18 mouse cellular contexts compared by ENCODE assay signal in the genomic region with DNA sequence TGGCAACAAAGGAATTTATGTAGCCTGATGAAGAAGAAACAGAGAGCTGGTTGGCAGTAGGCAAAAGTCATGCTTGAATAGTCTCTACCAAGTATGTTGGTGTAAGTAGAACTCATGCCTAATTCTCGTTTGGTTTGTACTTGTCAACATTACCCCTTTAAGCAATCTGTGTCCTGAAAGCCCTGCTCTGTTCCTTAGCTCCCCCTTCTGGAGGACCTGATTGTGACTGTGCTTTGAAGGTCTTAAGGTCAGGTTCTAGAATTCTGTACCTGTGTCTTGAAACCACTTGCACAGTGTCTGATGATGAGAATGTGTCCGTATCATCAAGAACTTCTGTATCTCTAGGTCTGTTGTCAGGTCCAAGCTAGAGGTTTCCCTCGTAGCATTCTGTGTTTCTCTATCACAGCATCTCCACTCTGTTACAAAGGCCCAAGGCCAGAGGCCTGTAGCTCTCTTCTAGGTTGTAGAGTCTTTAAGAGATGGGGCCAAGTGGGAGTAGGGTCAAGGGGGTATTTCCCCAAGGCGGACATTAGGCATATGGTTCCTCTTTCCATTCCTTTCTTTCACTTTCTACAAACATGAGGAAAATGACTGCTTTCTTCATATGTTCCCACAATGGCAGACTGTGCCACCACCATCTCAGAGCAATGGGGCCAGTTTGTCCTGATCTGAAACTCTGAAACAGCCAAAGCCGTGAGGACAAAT.
DNase-seq lines count a peak whose midpoint lies in the region; ATAC-seq and TF ChIP-seq lines count a peak whose summit lies in the region.
"Had no signal": no experiment of that assay in that cellular context is flagged by ENCODE, and none has a peak within 500 bp of the region (broad histone marks: within the 10 kb centered on the region; RNA-seq: fewer than 3 reads in every experiment).

No protein-coding gene starts in this region.

- no peaks in the 10 kb centered on the region for H3K9me3 ChIP-seq in midbrain, embryonic 10.5 days (replicated peaks)
- H3K9me3 ChIP-seq: embryonic facial prominence, embryonic 13.5 days; hindbrain, embryonic 13.5 days; liver, embryonic 12.5 days; midbrain, embryonic 12.5 days had no signal

- peaks cover 16% of the 10 kb centered on the region; the same call in 1 of the 2 replicates for H3K36me3 ChIP-seq in midbrain, embryonic 10.5 days
- H3K36me3 ChIP-seq: embryonic facial prominence, embryonic 13.5 days; hindbrain, embryonic 13.5 days; liver, embryonic 12.5 days had no signal

- 91% methylated on average over 5 of the region's 5 CpGs for WGBS in midbrain, embryonic 10.5 days

- no peak overlapping the region for H3K27ac ChIP-seq in layer of hippocampus, adult 2 months
- H3K27ac ChIP-seq in bone marrow macrophage, adult 2 months (ENCODE audit: insufficient read depth, low read depth, low read length) = peak overlapping the region; percentile 42
- no peak overlapping the region for H3K27ac ChIP-seq in midbrain, embryonic 10.5 days (replicated peaks)
- H3K27ac ChIP-seq: embryonic facial prominence, embryonic 13.5 days; hindbrain, embryonic 13.5 days; liver, embryonic 12.5 days; midbrain, embryonic 12.5 days had no signal

- peak; percentile 31 for TF ChIP-seq CTCF in layer of hippocampus, adult 2 months (conservative IDR thresholded peaks at IDR 0.05)
- TF ChIP-seq CTCF in bone marrow macrophage, adult 2 months (IDR thresholded peaks at IDR 0.05; ENCODE audit: low read depth, low read length) = no peak

- no peaks in the 10 kb centered on the region for H3K27me3 ChIP-seq in midbrain, embryonic 10.5 days (ENCODE audit: low read depth, poor library complexity, severe bottlenecking)
- H3K27me3 ChIP-seq: embryonic facial prominence, embryonic 13.5 days; hindbrain, embryonic 13.5 days; liver, embryonic 12.5 days; midbrain, embryonic 12.5 days had no signal

- no peak for TF ChIP-seq POLR2A in bone marrow macrophage, adult 2 months (IDR thresholded peaks at IDR 0.05; ENCODE audit: borderline replicate concordance, low read depth, low read length)

- no peak for DNase-seq in layer of hippocampus, adult 2 months (ENCODE audit: low spot score in 2 of 2)
- no peak for DNase-seq in layer of hippocampus, postnatal 14 days (ENCODE audit: low spot score in 2 of 2)
- DNase-seq in CD4-positive helper T cell, adult 2 months (ENCODE audit: low read depth, low spot score) = peak; percentile 43
- DNase-seq in kidney, postnatal 25 days = no peak
- no peak for DNase-seq in midbrain, embryonic 10.5 days (ENCODE audit: low spot score)
- DNase-seq: cerebellum, adult 11-12 months; gastrocnemius, postnatal 36 days; kidney, adult 11 months; kidney, postnatal 10 days; lung, postnatal 10 days; right cerebral cortex, postnatal 25 days had no signal

- H3K4me3 ChIP-seq in layer of hippocampus, adult 2 months = no peak overlapping the region
- no peak overlapping the region for H3K4me3 ChIP-seq in bone marrow macrophage, adult 2 months (ENCODE audit: insufficient read depth, low read length)
- no peak overlapping the region for H3K4me3 ChIP-seq in midbrain, embryonic 10.5 days
- H3K4me3 ChIP-seq: embryonic facial prominence, embryonic 13.5 days; hindbrain, embryonic 13.5 days; liver, embryonic 12.5 days; midbrain, embryonic 12.5 days had no signal

- peak; percentile 56 for ATAC-seq in monocyte, adult 5-6 weeks (replicated peaks; ENCODE audit: insufficient number of reproducible peaks, low FRiP score, low TSS enrichment, poor library complexity, severe bottlenecking)
- no peak for ATAC-seq in cerebellum, adult (ENCODE audit: insufficient number of reproducible peaks, low FRiP score, low TSS enrichment)
- ATAC-seq: liver, embryonic 12.5 days had no signal

- peaks cover 62% of the 10 kb centered on the region for H3K4me1 ChIP-seq in bone marrow macrophage, adult 2 months (ENCODE audit: control insufficient read depth, insufficient read depth, low read length)
- H3K4me1 ChIP-seq in midbrain, embryonic 10.5 days = no peaks in the 10 kb centered on the region
- H3K4me1 ChIP-seq: hindbrain, embryonic 13.5 days; liver, embryonic 12.5 days; midbrain, embryonic 12.5 days had no signal
